Mouse (Mus musculus): ENCODE data around the gene Med18. TPM values are rescaled to one million over a fixed set of nuclear protein-coding genes. Genes with fewer than 3 reads are reported as not detected.

Med18 gene
- polyA plus RNA-seq, 1 experiment from 2014 or later: 24.5 TPM

GRCm38 (mm10) chr4:132503344-132503743 is 39.6 kb upstream of the Med18 start:
- ATAC-seq (ENCODE audit: low FRiP score, low TSS enrichment): no peak
- Histone ChIP-seq H3K27ac (ENCODE audit: low read depth, low read length) (no peak overlapping the region), H3K36me3 (ENCODE audit: control insufficient read depth, insufficient read depth, low read length) (peaks cover 18% of the 10 kb centered on the region; the same call in 1 of the 2 replicates), H3K27me3 (ENCODE audit: control insufficient read depth, insufficient read depth, low read length) (no peaks in the 10 kb centered on the region), H3K9me3 (ENCODE audit: control insufficient read depth, low read length) (no peaks in the 10 kb centered on the region), H3K4me2 (replicated peaks; ENCODE audit: low read depth, low read length) (no peak overlapping the region), H3K9ac (ENCODE audit: low read depth, low read length) (no peak overlapping the region; the same call in 1 of the 2 replicates), H3K4me1 (ENCODE audit: control insufficient read depth, insufficient read depth, low read length) (peaks cover 22% of the 10 kb centered on the region), H3K4me3 (ENCODE audit: low read length) (no peak overlapping the region)
- 66% methylated on average over 11 of the region's 11 CpGs for WGBS

GRCm38 (mm10) chr4:132501639-132502038 is 37.9 kb upstream of the Med18 start:
- no peak for ATAC-seq (ENCODE audit: low FRiP score, low TSS enrichment)
- H3K27me3 ChIP-seq (ENCODE audit: control insufficient read depth, insufficient read depth, low read length): no peaks in the 10 kb centered on the region
- WGBS: 95% methylated on average over 6 of the region's 6 CpGs
- H3K9me3 ChIP-seq (ENCODE audit: control insufficient read depth, low read length): no peaks in the 10 kb centered on the region
- H3K36me3 ChIP-seq (ENCODE audit: control insufficient read depth, insufficient read depth, low read length): peaks cover 35% of the 10 kb centered on the region
- H3K4me2 ChIP-seq (replicated peaks; ENCODE audit: low read depth, low read length): no peak overlapping the region
- no peak overlapping the region for H3K4me3 ChIP-seq (ENCODE audit: low read length)
- peaks cover 14% of the 10 kb centered on the region; the same call in 1 of the 2 replicates for H3K4me1 ChIP-seq (ENCODE audit: control insufficient read depth, insufficient read depth, low read length)
- no peak overlapping the region for H3K27ac ChIP-seq (ENCODE audit: low read depth, low read length)
- no peak overlapping the region for H3K9ac ChIP-seq (ENCODE audit: low read depth, low read length)

- 87% methylated on average over 20 of the region's 20 CpGs for WGBS
- Histone ChIP-seq H3K36me3 (ENCODE audit: control insufficient read depth, insufficient read depth, low read length) (peaks cover 61% of the 10 kb centered on the region), H3K27me3 (ENCODE audit: control insufficient read depth, insufficient read depth, low read length) (no peaks in the 10 kb centered on the region), H3K4me1 (ENCODE audit: control insufficient read depth, insufficient read depth, low read length) (0 out of 2 replicates have a peak, but pooled peaks cover 4% of the 10 kb centered on the region), H3K27ac (ENCODE audit: low read depth, low read length) (no peak overlapping the region), H3K9me3 (ENCODE audit: control insufficient read depth, low read length) (no peaks in the 10 kb centered on the region), H3K4me3 (ENCODE audit: low read length) (no peak overlapping the region), H3K9ac (ENCODE audit: low read depth, low read length) (no peak overlapping the region), H3K4me2 (replicated peaks; ENCODE audit: low read depth, low read length) (no peak overlapping the region)
- no peak for ATAC-seq (ENCODE audit: low FRiP score, low TSS enrichment)
Observed at GRCm38 (mm10) chr4:132494271-132494918, 30.7 kb upstream of the Med18 start.

- H3K4me2 ChIP-seq (replicated peaks; ENCODE audit: low read depth, low read length): no peak overlapping the region
- 0 out of 2 replicates have a peak, but pooled peaks cover 4% of the 10 kb centered on the region for H3K4me1 ChIP-seq (ENCODE audit: control insufficient read depth, insufficient read depth, low read length)
- H3K9ac ChIP-seq (ENCODE audit: low read depth, low read length): no peak overlapping the region
- 60% methylated on average over 10 of the region's 10 CpGs for WGBS
- H3K27me3 ChIP-seq (ENCODE audit: control insufficient read depth, insufficient read depth, low read length): no peaks in the 10 kb centered on the region
- H3K9me3 ChIP-seq (ENCODE audit: control insufficient read depth, low read length): no peaks in the 10 kb centered on the region
- peaks cover 41% of the 10 kb centered on the region for H3K36me3 ChIP-seq (ENCODE audit: control insufficient read depth, insufficient read depth, low read length)
- H3K4me3 ChIP-seq (ENCODE audit: low read length): no peak overlapping the region
- no peak for ATAC-seq (ENCODE audit: low FRiP score, low TSS enrichment)
- H3K27ac ChIP-seq (ENCODE audit: low read depth, low read length): no peak overlapping the region
Observed at GRCm38 (mm10) chr4:132492178-132493060, 28.7 kb upstream of the Med18 start.

GRCm38 (mm10) chr4:132491748-132492147 is 28.0 kb upstream of the Med18 start:
- Histone ChIP-seq H3K9me3 (ENCODE audit: control insufficient read depth, low read length) (no peaks in the 10 kb centered on the region), H3K4me1 (ENCODE audit: control insufficient read depth, insufficient read depth, low read length) (0 out of 2 replicates have a peak, but pooled peaks cover 4% of the 10 kb centered on the region), H3K9ac (ENCODE audit: low read depth, low read length) (no peak overlapping the region), H3K36me3 (ENCODE audit: control insufficient read depth, insufficient read depth, low read length) (peaks cover 34% of the 10 kb centered on the region), H3K27me3 (ENCODE audit: control insufficient read depth, insufficient read depth, low read length) (no peaks in the 10 kb centered on the region), H3K4me2 (replicated peaks; ENCODE audit: low read depth, low read length) (no peak overlapping the region), H3K27ac (ENCODE audit: low read depth, low read length) (no peak overlapping the region), H3K4me3 (ENCODE audit: low read length) (no peak overlapping the region)
- WGBS: 72% methylated on average over 6 of the region's 6 CpGs
- ATAC-seq (ENCODE audit: low FRiP score, low TSS enrichment): no peak

- no peaks in the 10 kb centered on the region for H3K27me3 ChIP-seq (ENCODE audit: control insufficient read depth, insufficient read depth, low read length)
- 0 out of 2 replicates have a peak, but pooled peaks cover 4% of the 10 kb centered on the region for H3K4me1 ChIP-seq (ENCODE audit: control insufficient read depth, insufficient read depth, low read length)
- no peak overlapping the region for H3K27ac ChIP-seq (ENCODE audit: low read depth, low read length)
- no peak overlapping the region for H3K4me3 ChIP-seq (ENCODE audit: low read length)
- peaks cover 28% of the 10 kb centered on the region for H3K36me3 ChIP-seq (ENCODE audit: control insufficient read depth, insufficient read depth, low read length)
- whole genome bisulfite sequencing: 93% methylated on average over 8 of the region's 8 CpGs
- no peak for ATAC-seq (ENCODE audit: low FRiP score, low TSS enrichment)
- no peak overlapping the region for H3K9ac ChIP-seq (ENCODE audit: low read depth, low read length)
- H3K9me3 ChIP-seq (ENCODE audit: control insufficient read depth, low read length): no peaks in the 10 kb centered on the region
- no peak overlapping the region for H3K4me2 ChIP-seq (replicated peaks; ENCODE audit: low read depth, low read length)
Observed at GRCm38 (mm10) chr4:132491057-132491456, 27.3 kb upstream of the Med18 start.

GRCm38 (mm10) chr4:132490273-132491010 is 26.7 kb upstream of the Med18 start:
- no peak overlapping the region for H3K4me3 ChIP-seq (ENCODE audit: low read length)
- H3K36me3 ChIP-seq (ENCODE audit: control insufficient read depth, insufficient read depth, low read length): peaks cover 28% of the 10 kb centered on the region
- no peak overlapping the region for H3K9ac ChIP-seq (ENCODE audit: low read depth, low read length)
- H3K9me3 ChIP-seq (ENCODE audit: control insufficient read depth, low read length): no peaks in the 10 kb centered on the region
- H3K27ac ChIP-seq (ENCODE audit: low read depth, low read length): no peak overlapping the region
- no peak overlapping the region for H3K4me2 ChIP-seq (replicated peaks; ENCODE audit: low read depth, low read length)
- 0 out of 2 replicates have a peak, but pooled peaks cover 4% of the 10 kb centered on the region for H3K4me1 ChIP-seq (ENCODE audit: control insufficient read depth, insufficient read depth, low read length)
- 95% methylated on average over 15 of the region's 15 CpGs for WGBS
- H3K27me3 ChIP-seq (ENCODE audit: control insufficient read depth, insufficient read depth, low read length): no peaks in the 10 kb centered on the region
- ATAC-seq (ENCODE audit: low FRiP score, low TSS enrichment): no peak

GRCm38 (mm10) chr4:132488976-132489375 is 25.3 kb upstream of the Med18 start:
- 0 out of 2 replicates have a peak, but pooled peaks cover 4% of the 10 kb centered on the region for H3K4me1 ChIP-seq (ENCODE audit: control insufficient read depth, insufficient read depth, low read length)
- no peak overlapping the region for H3K4me2 ChIP-seq (replicated peaks; ENCODE audit: low read depth, low read length)
- no peak overlapping the region for H3K9ac ChIP-seq (ENCODE audit: low read depth, low read length)
- no peaks in the 10 kb centered on the region for H3K27me3 ChIP-seq (ENCODE audit: control insufficient read depth, insufficient read depth, low read length)
- WGBS: 59% methylated on average over 6 of the region's 6 CpGs
- H3K4me3 ChIP-seq (ENCODE audit: low read length): no peak overlapping the region
- H3K9me3 ChIP-seq (ENCODE audit: control insufficient read depth, low read length): no peaks in the 10 kb centered on the region
- no peak overlapping the region for H3K27ac ChIP-seq (ENCODE audit: low read depth, low read length)
- peaks cover 18% of the 10 kb centered on the region; the same call in 1 of the 2 replicates for H3K36me3 ChIP-seq (ENCODE audit: control insufficient read depth, insufficient read depth, low read length)
- no peak for ATAC-seq (ENCODE audit: low FRiP score, low TSS enrichment)
